Mouse (Mus musculus) heart, postnatal 0 days (tissue): ENCODE data around the gene Stk19. TPM values are rescaled to one million over a fixed set of nuclear protein-coding genes. Genes with fewer than 3 reads are reported as not detected.

ENCODE experiments used
- ATAC-seq: fragments of 200-750 bp; cut with Nextera tagmentation; 2 replicates; pipeline ENCODE4 v1.8.0; 2017; ENCODE audit warnings: low read depth, moderate number of reproducible peaks, moderate library complexity; ENCODE audit not compliant: insufficient read depth
- DNase-seq: peaks from one replicate; pipeline ENCODE4 v3.0.0-alpha.2; 2016; ENCODE audit warnings: low spot score
- H3K27ac ChIP-seq: fragments of 300-500 bp; sonication (generic); 2 replicates; pipeline ENCODE4 v1.5.1; 2014; ENCODE audit warnings: low read depth, mild to moderate bottlenecking
- H3K27me3 ChIP-seq: fragments of 300-500 bp; sonication (generic); 2 replicates; pipeline ENCODE4 v1.6.1; 2014; ENCODE audit warnings: low read length, mixed read lengths; ENCODE audit not compliant: control insufficient read depth, insufficient read depth
- H3K36me3 ChIP-seq: fragments of 300-500 bp; sonication (generic); replicated peaks from 2 replicates; pipeline ENCODE4 v1.6.1; 2014; ENCODE audit warnings: low read length, mixed read lengths; ENCODE audit not compliant: control insufficient read depth, insufficient read depth
- H3K4me1 ChIP-seq: fragments of 300-500 bp; sonication (generic); 2 replicates; pipeline ENCODE4 v1.6.1; 2014; ENCODE audit warnings: antibody characterized with exemption; ENCODE audit not compliant: control insufficient read depth, insufficient read depth
- H3K4me2 ChIP-seq: fragments of 300-500 bp; sonication (generic); 2 replicates; pipeline ENCODE4 v1.6.1; 2014; ENCODE audit warnings: low read depth, mild to moderate bottlenecking, low read length, moderate library complexity
- H3K4me3 ChIP-seq: fragments of 300-500 bp; sonication (generic); 2 replicates; pipeline ENCODE4 v1.5.1; 2014; ENCODE audit warnings: low read depth, low read length
- H3K9ac ChIP-seq: fragments of 300-500 bp; sonication (generic); replicated peaks from 2 replicates; pipeline ENCODE4 v1.6.1; 2014; ENCODE audit warnings: low read depth, low read length, mixed read lengths
- H3K9me3 ChIP-seq: fragments of 300-500 bp; sonication (generic); replicated peaks from 2 replicates; pipeline ENCODE4 v1.6.1; 2016; ENCODE audit warnings: low read length; ENCODE audit not compliant: control insufficient read depth
- CTCF ChIP-seq: IDR thresholded peaks from 2 replicates; pipeline ENCODE4 v1.5.1; 2016; ENCODE audit warnings: antibody characterized with exemption, control low read depth, low read depth
- EP300 ChIP-seq: IDR thresholded peaks from 2 replicates; pipeline ENCODE4 v1.6.1; 2016; ENCODE audit warnings: antibody characterized with exemption, low read depth
- WGBS: fragments of 180-500 bp; shearing (Covaris S2); extraction: QIAGEN DNeasy Blood & Tissue Kit; methylation state at CpG from one replicate; pipeline ENCODE4 v1.1.7; 2014; 5-methylcytosine and 5-hydroxymethylcytosine counted together
- polyA plus RNA-seq: library from polyadenylated mRNA; unstranded; fragments of >200 nt; fragmentation: Nextera tagmentation; extraction: Ambion mirVana; gene quantifications from 2 replicates; pipeline ENCODE4 v1.2.1, GENCODE M21; 2015
- total RNA-seq: library from RNA; depleted of rRNA; stranded (reverse); fragments of >200 nt; gene quantifications from 2 replicates; pipeline ENCODE4 v1.2.3, GENCODE M21; 2014; ENCODE audit warnings: low replicate concordance

Stk19 gene
- total and polyA plus RNA-seq, 2 experiments from 2014 or later = 9.2 to 20.5 TPM

GRCm38 (mm10) chr17:34849722-34850516 lies 13.2 kb upstream of the Stk19 start, which contains the start of the genes Skiv2l and Nelfe:
TSS of gene Skiv2l (minus strand) at chr17:34850210.
TSS of gene Nelfe (plus strand) at chr17:34850391.
- WGBS = under 1% methylated on average over 62 of the region's 65 CpGs
- ATAC-seq = peak; percentile 98

GRCm38 (mm10) chr17:34847615-34848014 lies 10.9 kb upstream of the Stk19 start:
- Histone ChIP-seq H3K27ac (no peak overlapping the region), H3K27me3 (no peaks in the 10 kb centered on the region), H3K9ac (no peak overlapping the region), H3K4me1 (peaks cover 13% of the 10 kb centered on the region), H3K4me3 (no peak overlapping the region), H3K9me3 (no peaks in the 10 kb centered on the region), H3K36me3 (peaks cover 55% of the 10 kb centered on the region), H3K4me2 (no peak overlapping the region)
- TF ChIP-seq CTCF (no peak), EP300 (no peak)
- 86% methylated on average over 7 of the region's 7 CpGs for WGBS
- DNase-seq (no peak), ATAC-seq (no peak)

More at GRCm38 (mm10) chr17:34849722-34850516, 13.2 kb upstream of the Stk19 start, which contains the start of the genes Skiv2l and Nelfe:
- peak; percentile 96 for DNase-seq
- H3K27ac ChIP-seq = peak within 1 kb of the TSS; percentile 40; the same call in 1 of the 2 replicates
- no peaks in the 10 kb centered on the region for H3K27me3 ChIP-seq
- peaks cover 52% of the 10 kb centered on the region for H3K36me3 ChIP-seq
- H3K4me2 ChIP-seq = peak within 1 kb of the TSS; percentile 96
- peaks cover 13% of the 10 kb centered on the region for H3K4me1 ChIP-seq
- peak within 1 kb of the TSS; percentile 75 for H3K9ac ChIP-seq
- peak within 1 kb of the TSS; percentile 84 for H3K4me3 ChIP-seq
- TF ChIP-seq CTCF (no peak), EP300 (peak; percentile 19; the same call in 1 of the 2 replicates)
- H3K9me3 ChIP-seq = no peaks in the 10 kb centered on the region

DNA sequence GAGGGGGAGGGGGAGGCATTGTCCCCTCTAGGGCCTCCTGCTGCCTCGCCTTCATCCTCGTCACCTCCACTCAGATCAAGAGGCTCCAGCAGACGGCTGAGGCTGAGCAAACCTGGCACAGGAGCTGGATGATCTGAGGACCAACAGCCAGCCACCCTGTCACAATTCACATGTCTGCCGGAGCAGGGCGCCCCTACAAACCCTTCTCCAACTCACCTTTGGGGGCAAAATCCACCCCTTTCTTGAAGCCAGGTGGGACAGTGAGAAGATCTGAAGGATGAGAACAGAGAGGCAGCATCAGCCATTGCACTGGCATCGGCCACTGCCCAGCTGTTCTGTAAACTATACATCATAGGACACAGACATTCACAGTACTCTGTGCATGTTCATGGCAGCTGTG lies 10.4 kb upstream of the Stk19 start:
- Histone ChIP-seq H3K27me3 (no peaks in the 10 kb centered on the region), H3K9me3 (no peaks in the 10 kb centered on the region), H3K4me2 (no peak overlapping the region), H3K4me3 (no peak overlapping the region), H3K27ac (no peak overlapping the region), H3K9ac (no peak overlapping the region), H3K36me3 (peaks cover 55% of the 10 kb centered on the region), H3K4me1 (peaks cover 13% of the 10 kb centered on the region)
- TF ChIP-seq CTCF = no peak
- no peak for TF ChIP-seq EP300
- DNase-seq (no peak), ATAC-seq (no peak)
- 80% methylated on average over 6 of the region's 6 CpGs for WGBS

DNA sequence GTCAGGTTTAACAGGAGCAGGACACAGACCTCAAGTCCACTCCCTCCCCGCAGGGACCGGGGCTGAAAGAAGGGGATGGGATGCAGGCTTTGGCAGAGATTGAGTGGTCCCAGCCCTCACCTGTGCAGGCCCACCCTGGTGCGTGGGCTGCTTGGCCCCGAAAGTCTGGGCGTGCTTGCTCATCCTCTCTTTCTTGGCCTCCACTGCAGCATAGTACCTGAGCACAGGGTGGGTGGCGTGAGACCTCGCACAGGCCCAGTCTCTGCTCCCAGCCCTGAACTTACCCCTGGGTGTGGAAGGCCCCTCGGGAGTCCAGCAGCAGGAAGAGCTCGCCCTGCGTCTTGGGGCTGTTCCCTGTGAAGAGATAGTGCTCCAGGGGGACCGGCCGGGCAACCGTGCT lies 8.1 kb upstream of the Stk19 start:
- WGBS = 86% methylated on average over 13 of the region's 13 CpGs
- no peak for ATAC-seq
- H3K9me3 ChIP-seq = no peaks in the 10 kb centered on the region

GRCm38 (mm10) chr17:34840736-34841307 lies 4.1 kb upstream of the Stk19 start:
- DNase-seq = no peak
- peaks cover 14% of the 10 kb centered on the region for H3K4me1 ChIP-seq
- no peak for ATAC-seq
- peaks cover 64% of the 10 kb centered on the region for H3K36me3 ChIP-seq
- TF ChIP-seq EP300 (no peak), CTCF (no peak)
- no peaks in the 10 kb centered on the region for H3K27me3 ChIP-seq
- H3K4me3 ChIP-seq = no peak overlapping the region
- H3K9me3 ChIP-seq = no peaks in the 10 kb centered on the region
- no peak overlapping the region for H3K9ac ChIP-seq
- no peak overlapping the region for H3K27ac ChIP-seq
- WGBS = 82% methylated on average over 6 of the region's 6 CpGs
- no peak overlapping the region for H3K4me2 ChIP-seq

More for the DNA sequence above, 8.1 kb upstream of the Stk19 start:
- no peak for TF ChIP-seq EP300
- no peak for TF ChIP-seq CTCF
- Histone ChIP-seq H3K9ac (no peak overlapping the region), H3K27ac (no peak overlapping the region), H3K4me2 (no peak overlapping the region), H3K36me3 (peaks cover 75% of the 10 kb centered on the region), H3K4me1 (peaks cover 5% of the 10 kb centered on the region), H3K27me3 (no peaks in the 10 kb centered on the region), H3K4me3 (no peak overlapping the region)
- DNase-seq = no peak
